Mouse (Mus musculus) limb, embryonic 11.5 days (tissue): ENCODE data around the gene Ttyh1. TPM values are rescaled to one million over a fixed set of nuclear protein-coding genes. Genes with fewer than 3 reads are reported as not detected.
A peak's percentile ranks its signal among the peaks of the same experiment; 100 is the strongest.

Source experiments
- ATAC-seq: fragments of 200-750 bp; cut with Nextera tagmentation; 2 replicates; pipeline ENCODE4 v1.8.0; 2017; ENCODE audit warnings: low read depth; ENCODE audit not compliant: insufficient number of reproducible peaks, low FRiP score, low TSS enrichment
- DNase-seq: peaks from one replicate; pipeline ENCODE4 v3.0.0-alpha.2; 2015; ENCODE audit warnings: low spot score
- H3K27ac ChIP-seq: fragments of 300-500 bp; sonication (generic); replicated peaks from 2 replicates; pipeline ENCODE4 v1.5.1; 2014; ENCODE audit warnings: low read depth, mild to moderate bottlenecking, low read length
- H3K27me3 ChIP-seq: fragments of 300-500 bp; sonication (generic); 2 replicates; pipeline ENCODE4 v1.6.1; 2014; ENCODE audit warnings: mild to moderate bottlenecking, low read length, mixed read lengths; ENCODE audit not compliant: control insufficient read depth, insufficient read depth
- H3K36me3 ChIP-seq: fragments of 300-500 bp; sonication (generic); 2 replicates; pipeline ENCODE4 v1.6.1; 2014; ENCODE audit warnings: mild to moderate bottlenecking, low read length, moderate library complexity, mixed read lengths; ENCODE audit not compliant: control insufficient read depth, insufficient read depth
- H3K4me1 ChIP-seq: fragments of 300-500 bp; sonication (generic); 2 replicates; pipeline ENCODE4 v1.6.1; 2014; ENCODE audit warnings: low read length, mixed read lengths; ENCODE audit not compliant: control insufficient read depth, insufficient read depth
- H3K4me2 ChIP-seq: fragments of 300-500 bp; sonication (generic); 2 replicates; pipeline ENCODE4 v1.6.1; 2014; ENCODE audit warnings: low read depth, mild to moderate bottlenecking, moderate library complexity; ENCODE audit not compliant: severe bottlenecking
- H3K4me3 ChIP-seq: fragments of 300-500 bp; sonication (generic); 2 replicates; pipeline ENCODE4 v1.5.1; 2014; ENCODE audit warnings: low read depth, low read length
- H3K9ac ChIP-seq: fragments of 300-500 bp; sonication (generic); 2 replicates; pipeline ENCODE4 v1.6.1; 2014; ENCODE audit warnings: mild to moderate bottlenecking, low read length
- H3K9me3 ChIP-seq: fragments of 300-500 bp; sonication (generic); 2 replicates; pipeline ENCODE4 v1.6.1; 2016; ENCODE audit warnings: low read length; ENCODE audit not compliant: control insufficient read depth
- WGBS: fragments of 180-500 bp; shearing (Covaris S2); extraction: QIAGEN DNeasy Blood & Tissue Kit; methylation state at CpG from one replicate; pipeline ENCODE4 v1.1.7; 2014; 5-methylcytosine and 5-hydroxymethylcytosine counted together
- polyA plus RNA-seq: library from polyadenylated mRNA; unstranded; fragments of >200 nt; fragmentation: Nextera tagmentation; extraction: Ambion mirVana; gene quantifications from 2 replicates; pipeline ENCODE4 v1.2.1, GENCODE M21; 2014

Gene Ttyh1
- 1.4 and 1.5 TPM in 2 replicates for polyA plus RNA-seq

DNA sequence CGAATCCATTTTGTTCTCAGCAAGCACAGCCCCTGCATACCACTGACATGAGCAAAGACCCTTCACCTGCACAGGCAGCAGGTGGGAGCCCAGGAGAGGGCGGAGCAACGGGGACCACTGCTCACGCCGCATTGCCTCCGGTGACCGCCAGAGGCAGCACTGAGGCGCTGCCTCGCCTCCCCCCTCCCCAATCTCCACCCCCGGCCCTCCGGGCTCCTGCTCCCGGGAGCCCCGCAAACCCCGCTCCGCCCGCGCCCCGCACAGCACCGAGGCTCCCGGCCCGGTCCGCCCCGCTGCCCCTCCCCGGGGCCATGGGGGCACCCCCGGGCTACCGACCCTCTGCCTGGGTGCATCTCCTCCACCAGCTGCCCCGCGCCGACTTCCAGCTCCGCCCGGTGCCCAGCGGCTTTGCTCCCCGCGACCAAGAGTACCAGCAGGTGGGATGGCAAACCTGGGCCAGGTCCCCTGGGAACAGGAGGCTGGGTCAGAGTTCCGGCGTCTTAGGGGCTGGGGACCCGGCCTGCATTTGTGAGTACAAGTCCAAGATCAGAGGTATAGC, at the start of gene Ttyh1:
Gene Ttyh1 (plus strand): TSS at position 65 of the 559 bp plus-strand sequence.
- DNase-seq (peak; percentile 66), ATAC-seq (no peak)
- Histone ChIP-seq H3K27me3 (peaks cover 22% of the 10 kb centered on the region), H3K4me2 (peak within 1 kb of the TSS; percentile 61), H3K4me3 (peak within 1 kb of the TSS; percentile 32), H3K9me3 (0 out of 2 replicates have a peak, but pooled peaks cover 2% of the 10 kb centered on the region), H3K9ac (peak within 1 kb of the TSS; percentile 37; the same call in 1 of the 2 replicates), H3K4me1 (no peaks in the 10 kb centered on the region), H3K27ac (no peak within 1 kb of the TSS), H3K36me3 (no peaks in the 10 kb centered on the region)
- 2% methylated on average over 35 of the region's 37 CpGs for WGBS

DNA sequence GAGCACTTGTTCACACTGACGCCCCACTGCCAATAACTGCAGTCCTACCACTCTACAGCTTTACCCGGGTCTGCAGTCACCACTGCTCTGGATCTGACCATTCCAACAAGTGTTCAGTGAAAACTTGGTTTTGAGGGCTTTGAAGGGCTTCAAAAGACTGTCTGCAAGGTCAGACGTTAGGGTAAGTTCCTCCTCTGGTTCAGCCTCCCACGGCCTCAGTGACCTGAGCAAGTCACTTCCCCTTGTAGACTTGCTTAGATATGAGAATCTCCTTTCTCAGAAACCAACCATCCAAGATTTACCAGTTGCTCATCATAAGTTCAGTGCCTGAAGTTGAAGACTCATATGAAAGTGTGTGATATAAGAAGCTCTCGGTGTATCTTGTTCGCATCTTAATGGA, 48.1 kb upstream of the Ttyh1 start:
- Histone ChIP-seq H3K27me3 (no peaks in the 10 kb centered on the region), H3K27ac (no peak overlapping the region), H3K4me1 (no peaks in the 10 kb centered on the region), H3K9me3 (no peaks in the 10 kb centered on the region), H3K36me3 (no peaks in the 10 kb centered on the region), H3K4me3 (no peak overlapping the region), H3K4me2 (no peak overlapping the region), H3K9ac (no peak overlapping the region)
- WGBS: 86% methylated on average over 6 of the region's 6 CpGs
- DNase-seq (no peak), ATAC-seq (no peak)

DNA sequence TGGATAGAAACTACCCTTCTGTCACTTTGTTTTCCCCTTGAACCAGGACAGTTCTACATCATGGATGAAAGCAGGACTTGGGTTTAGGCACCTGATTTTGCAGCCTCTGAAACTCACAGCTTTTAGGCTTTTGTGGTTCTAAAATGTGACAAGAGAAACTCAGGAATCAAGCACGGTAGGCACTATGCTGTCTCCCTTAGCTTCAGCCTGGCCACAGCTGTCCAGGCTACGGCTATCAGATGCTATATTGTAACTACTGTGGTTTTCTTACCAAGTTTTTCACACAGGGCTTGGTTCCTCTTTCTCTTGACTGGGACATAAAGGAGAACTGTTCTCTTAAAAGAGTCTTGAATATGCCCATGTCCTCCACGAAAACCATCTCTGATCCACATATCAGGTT, 46.1 kb upstream of the Ttyh1 start:
- no peaks in the 10 kb centered on the region for H3K4me1 ChIP-seq
- no peaks in the 10 kb centered on the region for H3K9me3 ChIP-seq
- no peak overlapping the region for H3K9ac ChIP-seq
- no peak overlapping the region for H3K4me2 ChIP-seq
- no peaks in the 10 kb centered on the region for H3K27me3 ChIP-seq
- DNase-seq: no peak
- H3K36me3 ChIP-seq: no peaks in the 10 kb centered on the region
- no peak overlapping the region for H3K4me3 ChIP-seq
- H3K27ac ChIP-seq: no peak overlapping the region
- no peak for ATAC-seq
- 76% methylated on average over 3 of the region's 3 CpGs for WGBS

DNA sequence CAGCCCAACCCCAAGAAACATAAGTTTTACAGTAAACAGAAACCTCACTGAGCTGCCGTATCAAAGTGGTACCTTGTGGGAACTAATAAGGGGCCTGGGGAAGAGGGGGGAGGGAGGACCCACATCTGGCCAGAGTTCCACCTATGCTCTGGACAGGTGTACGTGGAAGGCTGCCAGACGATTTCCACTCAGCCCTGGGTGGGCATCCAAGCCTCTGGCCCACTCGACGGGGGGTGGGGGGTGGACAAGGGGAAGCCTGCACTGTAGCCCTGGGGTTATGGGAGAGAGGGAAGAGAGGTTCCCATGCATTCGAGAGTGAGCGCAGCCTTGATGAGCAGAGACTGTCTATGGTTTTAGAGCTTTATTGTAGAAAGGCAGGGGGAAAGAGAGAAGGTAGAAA, 39.7 kb upstream of the Ttyh1 start:
- Histone ChIP-seq H3K36me3 (no peaks in the 10 kb centered on the region), H3K9ac (no peak overlapping the region), H3K4me1 (no peaks in the 10 kb centered on the region), H3K27me3 (no peaks in the 10 kb centered on the region), H3K4me3 (no peak overlapping the region), H3K27ac (no peak overlapping the region), H3K9me3 (no peaks in the 10 kb centered on the region), H3K4me2 (no peak overlapping the region)
- 74% methylated on average over 7 of the region's 7 CpGs for WGBS
- no peak for DNase-seq
- no peak for ATAC-seq

DNA sequence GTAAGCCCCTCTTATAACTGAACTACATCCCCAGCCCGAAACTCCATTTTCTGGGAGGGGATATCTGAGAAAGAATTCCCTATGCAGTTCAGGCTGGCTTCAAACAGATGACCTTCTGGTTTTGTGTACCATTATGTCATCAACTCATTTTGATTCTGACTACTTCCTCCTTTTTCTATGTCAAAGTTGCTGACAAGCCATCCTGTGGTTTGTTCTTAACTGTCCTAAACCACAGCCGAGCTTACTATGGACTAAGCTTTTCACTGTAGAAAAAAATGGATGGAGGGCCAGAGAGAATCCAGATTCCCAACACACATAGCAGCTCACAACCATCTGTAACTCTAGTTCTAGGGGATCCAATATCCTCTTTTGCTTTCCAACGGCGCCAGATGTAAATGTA, 38.7 kb upstream of the Ttyh1 start:
- 87% methylated on average over 4 of the region's 4 CpGs for WGBS
- no peak overlapping the region for H3K4me3 ChIP-seq
- H3K4me2 ChIP-seq: no peak overlapping the region
- H3K36me3 ChIP-seq: no peaks in the 10 kb centered on the region
- H3K9me3 ChIP-seq: no peaks in the 10 kb centered on the region
- DNase-seq: no peak
- no peak overlapping the region for H3K9ac ChIP-seq
- H3K4me1 ChIP-seq: no peaks in the 10 kb centered on the region
- ATAC-seq: no peak
- no peak overlapping the region for H3K27ac ChIP-seq
- no peaks in the 10 kb centered on the region for H3K27me3 ChIP-seq

DNA sequence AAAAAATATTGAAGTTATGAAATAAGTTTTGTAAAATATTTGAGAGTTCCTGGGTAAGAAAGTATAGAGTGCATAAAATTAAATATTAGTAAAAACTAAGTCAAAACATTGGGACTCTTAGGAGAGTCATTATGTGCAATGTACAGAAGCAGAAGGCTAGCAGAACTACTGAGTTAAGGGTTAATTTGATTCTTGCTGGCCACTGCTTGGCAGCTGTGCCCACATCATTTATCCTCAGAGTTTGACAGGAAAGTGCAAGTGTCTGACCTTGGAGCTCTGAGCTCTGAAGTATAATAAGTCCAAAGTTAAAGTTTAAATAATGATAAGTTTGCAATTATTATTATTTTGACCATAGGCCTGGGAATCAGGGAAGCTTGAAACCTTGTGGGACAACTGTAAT, 37.5 kb upstream of the Ttyh1 start:
- Histone ChIP-seq H3K27ac (no peak overlapping the region), H3K27me3 (no peaks in the 10 kb centered on the region), H3K4me1 (no peaks in the 10 kb centered on the region), H3K36me3 (no peaks in the 10 kb centered on the region), H3K4me3 (no peak overlapping the region), H3K4me2 (no peak overlapping the region), H3K9ac (no peak overlapping the region), H3K9me3 (no peaks in the 10 kb centered on the region)
- no peak for ATAC-seq
- no peak for DNase-seq

DNA sequence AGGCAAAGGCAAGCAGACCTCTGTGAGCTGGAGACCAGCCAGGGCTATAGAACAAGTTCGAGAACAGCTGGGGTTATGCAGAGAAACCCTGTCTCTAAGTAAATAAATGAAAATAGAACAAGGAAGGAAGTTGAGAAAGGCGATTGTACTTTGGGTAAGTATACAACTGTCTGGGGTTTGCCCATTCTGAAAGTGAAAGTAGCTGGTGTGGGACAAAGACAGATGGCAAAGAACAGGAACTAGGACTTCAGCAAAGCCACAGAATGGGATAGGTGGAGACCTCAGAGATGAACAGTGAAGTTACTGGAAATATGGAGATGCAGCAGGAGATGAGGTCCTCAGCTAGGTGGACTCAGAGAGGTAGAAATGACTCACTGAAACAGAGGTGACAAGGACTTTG, 36.4 kb upstream of the Ttyh1 start:
- no peak for ATAC-seq
- H3K27ac ChIP-seq: no peak overlapping the region
- no peaks in the 10 kb centered on the region for H3K9me3 ChIP-seq
- 65% methylated on average over 2 of the region's 2 CpGs for WGBS
- no peaks in the 10 kb centered on the region for H3K4me1 ChIP-seq
- no peak for DNase-seq
- H3K27me3 ChIP-seq: no peaks in the 10 kb centered on the region
- H3K9ac ChIP-seq: no peak overlapping the region
- no peak overlapping the region for H3K4me2 ChIP-seq
- no peaks in the 10 kb centered on the region for H3K36me3 ChIP-seq
- H3K4me3 ChIP-seq: no peak overlapping the region

DNA sequence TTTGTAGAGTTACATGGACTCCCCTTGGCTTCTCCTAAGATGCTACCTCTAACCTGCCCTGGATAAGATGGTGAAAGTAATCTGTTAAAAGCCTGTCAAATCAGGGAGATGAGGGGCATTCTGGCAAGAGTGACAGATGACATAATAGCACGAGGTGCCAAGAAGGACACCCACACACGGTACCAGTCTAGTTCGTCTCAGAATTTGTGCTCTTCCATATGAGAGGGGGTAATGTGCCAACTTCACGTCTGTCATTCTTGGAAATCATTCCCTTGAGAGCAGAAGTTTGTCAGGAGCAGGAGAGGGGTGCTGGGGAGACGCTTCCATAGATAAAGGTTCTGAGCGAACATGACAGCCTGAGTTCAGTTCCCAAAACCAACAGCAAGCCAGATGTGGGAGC, 35.0 kb upstream of the Ttyh1 start:
- WGBS: 74% methylated on average over 6 of the region's 6 CpGs

DNA sequence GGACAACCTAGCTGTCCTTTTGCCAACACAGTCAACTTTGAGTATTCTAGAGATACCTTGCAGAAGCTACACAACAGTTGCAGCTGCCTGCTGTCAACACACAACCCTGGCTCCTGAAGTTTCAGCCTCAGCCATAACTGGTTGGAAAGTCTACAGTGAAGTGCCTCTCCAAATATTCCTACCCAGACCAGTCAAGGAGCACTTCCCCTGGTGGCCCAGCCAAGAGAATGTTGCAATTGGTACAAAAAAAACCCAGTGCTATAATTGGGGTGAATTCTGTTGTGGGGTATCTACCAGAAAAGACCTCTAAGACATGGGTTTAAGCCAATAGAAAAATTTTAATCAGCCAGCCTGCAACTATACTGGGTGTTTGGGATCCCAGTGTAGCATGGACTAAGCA, 33.6 kb upstream of the Ttyh1 start:
- H3K4me2 ChIP-seq: no peak overlapping the region
- ATAC-seq (no peak), DNase-seq (no peak)
- no peaks in the 10 kb centered on the region for H3K27me3 ChIP-seq
- no peak overlapping the region for H3K9ac ChIP-seq
- H3K9me3 ChIP-seq: no peaks in the 10 kb centered on the region
- no peaks in the 10 kb centered on the region for H3K4me1 ChIP-seq
- no peak overlapping the region for H3K27ac ChIP-seq
- H3K4me3 ChIP-seq: no peak overlapping the region
- H3K36me3 ChIP-seq: no peaks in the 10 kb centered on the region

More for the DNA sequence above, 35.0 kb upstream of the Ttyh1 start:
- Histone ChIP-seq H3K27ac (no peak overlapping the region), H3K36me3 (no peaks in the 10 kb centered on the region), H3K4me2 (no peak overlapping the region), H3K4me1 (no peaks in the 10 kb centered on the region), H3K9me3 (no peaks in the 10 kb centered on the region), H3K9ac (no peak overlapping the region), H3K4me3 (no peak overlapping the region), H3K27me3 (no peaks in the 10 kb centered on the region)
- DNase-seq (no peak), ATAC-seq (no peak)
